Mouse (Mus musculus): Measurements from ENCODE around the gene Npy5r. TPM values are rescaled to one million over a fixed set of nuclear protein-coding genes. Genes with fewer than 3 reads are reported as not detected.

The Npy5r gene
- polyA plus RNA-seq, 1 experiment from 2014 or later: 0.07 TPM

GRCm38 (mm10) chr8:66690402-66690801 lies 2.5 kb upstream of the Npy5r start:
- 78% methylated on average over 5 of the region's 5 CpGs for WGBS
- H3K4me3 ChIP-seq (ENCODE audit: low read depth, low read length): no peak overlapping the region
- no peak for ATAC-seq (ENCODE audit: insufficient number of reproducible peaks, low FRiP score, low TSS enrichment, low read depth)
- H3K27ac ChIP-seq (replicated peaks; ENCODE audit: low read depth, low read length): no peak overlapping the region
- no peak overlapping the region for H3K9ac ChIP-seq (ENCODE audit: low read length)
- no peaks in the 10 kb centered on the region for H3K9me3 ChIP-seq (ENCODE audit: control insufficient read depth, low read length)
- H3K4me2 ChIP-seq (ENCODE audit: low read depth, severe bottlenecking): no peak overlapping the region
- H3K4me1 ChIP-seq (ENCODE audit: control insufficient read depth, insufficient read depth, low read length): no peaks in the 10 kb centered on the region
- H3K27me3 ChIP-seq (ENCODE audit: control insufficient read depth, insufficient read depth, low read length): peaks cover 14% of the 10 kb centered on the region
- H3K36me3 ChIP-seq (ENCODE audit: control insufficient read depth, insufficient read depth, low read length): no peaks in the 10 kb centered on the region
- no peak for DNase-seq (ENCODE audit: low spot score)

DNA sequence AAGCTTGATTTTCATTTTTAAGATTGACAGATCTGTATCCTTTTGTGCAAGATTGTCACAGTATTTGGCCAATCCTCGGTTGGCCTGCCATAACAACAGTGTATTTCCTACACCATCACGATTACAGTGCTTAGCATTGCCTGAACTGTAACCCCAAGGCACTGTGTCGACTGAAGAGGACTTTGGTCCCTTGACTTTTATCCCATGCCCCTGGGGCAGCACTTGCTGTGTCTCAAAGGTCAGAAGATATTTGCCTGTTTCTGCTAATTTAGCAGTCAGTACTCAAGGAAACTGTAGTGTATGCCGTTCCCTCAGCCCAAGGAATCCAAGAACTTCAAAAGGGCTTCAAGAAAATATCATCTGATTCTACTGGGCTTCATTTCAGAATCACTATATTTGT lies 871 bp upstream of the Npy5r start:
- no peak overlapping the region for H3K4me3 ChIP-seq (ENCODE audit: low read depth, low read length)
- no peak overlapping the region for H3K4me2 ChIP-seq (ENCODE audit: low read depth, severe bottlenecking)
- H3K9me3 ChIP-seq (ENCODE audit: control insufficient read depth, low read length): no peaks in the 10 kb centered on the region
- 56% methylated on average over 4 of the region's 4 CpGs for WGBS
- H3K36me3 ChIP-seq (ENCODE audit: control insufficient read depth, insufficient read depth, low read length): no peaks in the 10 kb centered on the region
- no peak for ATAC-seq (ENCODE audit: insufficient number of reproducible peaks, low FRiP score, low TSS enrichment, low read depth)
- no peak overlapping the region for H3K27ac ChIP-seq (replicated peaks; ENCODE audit: low read depth, low read length)
- no peaks in the 10 kb centered on the region for H3K4me1 ChIP-seq (ENCODE audit: control insufficient read depth, insufficient read depth, low read length)
- no peak for DNase-seq (ENCODE audit: low spot score)
- H3K9ac ChIP-seq (ENCODE audit: low read length): no peak overlapping the region
- H3K27me3 ChIP-seq (ENCODE audit: control insufficient read depth, insufficient read depth, low read length): peaks cover 14% of the 10 kb centered on the region

DNA sequence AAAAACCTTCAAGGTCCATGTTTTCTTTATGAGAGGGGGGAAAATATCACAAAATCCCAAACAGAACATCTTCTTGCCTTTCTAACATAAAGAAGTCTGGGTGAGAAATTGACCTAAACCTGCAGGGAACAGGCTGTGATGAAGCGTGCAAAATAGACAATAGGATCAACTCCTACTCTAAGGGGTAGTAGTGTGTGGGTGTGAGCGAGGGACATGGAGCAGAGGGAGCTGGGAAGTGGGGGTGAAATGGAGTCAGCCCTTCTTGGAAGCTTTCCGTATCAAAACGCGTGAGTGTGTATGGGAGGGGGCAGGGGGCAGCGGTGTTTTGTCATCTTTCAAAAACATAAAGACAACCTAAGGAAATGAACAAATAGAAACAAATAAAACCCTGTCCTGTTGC lies 467 bp upstream of the Npy5r start:
- peaks cover 14% of the 10 kb centered on the region for H3K27me3 ChIP-seq (ENCODE audit: control insufficient read depth, insufficient read depth, low read length)
- WGBS: 57% methylated on average over 6 of the region's 6 CpGs

DNA sequence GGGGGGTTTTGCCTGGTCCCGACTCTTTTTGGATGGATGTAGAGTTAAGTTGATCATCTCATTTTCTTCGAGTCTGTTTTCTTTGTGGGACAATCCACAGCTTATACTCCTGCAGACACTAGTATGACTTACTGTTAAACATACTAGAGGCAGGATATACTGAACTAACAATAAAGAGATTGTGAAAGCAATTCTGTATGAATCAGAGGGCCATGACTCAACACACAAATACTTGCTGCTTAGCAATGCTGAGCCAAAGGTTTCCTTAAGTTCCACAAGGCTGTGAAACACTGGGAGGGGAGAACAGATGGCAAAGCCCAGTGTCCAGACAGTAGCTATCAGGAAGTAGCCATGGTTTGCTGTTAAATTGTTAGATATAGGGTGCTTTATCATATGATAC lies 6.7 kb downstream of the Npy5r start:
- no peaks in the 10 kb centered on the region for H3K4me1 ChIP-seq (ENCODE audit: control insufficient read depth, insufficient read depth, low read length)
- H3K4me2 ChIP-seq (ENCODE audit: low read depth, severe bottlenecking): no peak overlapping the region
- DNase-seq (ENCODE audit: low spot score): no peak
- 90% methylated on average over 2 of the region's 2 CpGs for WGBS
- H3K36me3 ChIP-seq (ENCODE audit: control insufficient read depth, insufficient read depth, low read length): no peaks in the 10 kb centered on the region
- H3K4me3 ChIP-seq (ENCODE audit: low read depth, low read length): no peak overlapping the region
- H3K27ac ChIP-seq (replicated peaks; ENCODE audit: low read depth, low read length): no peak overlapping the region
- H3K9me3 ChIP-seq (ENCODE audit: control insufficient read depth, low read length): no peaks in the 10 kb centered on the region
- H3K27me3 ChIP-seq (ENCODE audit: control insufficient read depth, insufficient read depth, low read length): peaks cover 3% of the 10 kb centered on the region; the same call in 1 of the 2 replicates
- ATAC-seq (ENCODE audit: insufficient number of reproducible peaks, low FRiP score, low TSS enrichment, low read depth): no peak
- H3K9ac ChIP-seq (ENCODE audit: low read length): no peak overlapping the region

More for the DNA sequence above, 467 bp upstream of the Npy5r start:
- Histone ChIP-seq H3K36me3 (ENCODE audit: control insufficient read depth, insufficient read depth, low read length) (no peaks in the 10 kb centered on the region), H3K9ac (ENCODE audit: low read length) (no peak overlapping the region), H3K9me3 (ENCODE audit: control insufficient read depth, low read length) (no peaks in the 10 kb centered on the region), H3K4me1 (ENCODE audit: control insufficient read depth, insufficient read depth, low read length) (no peaks in the 10 kb centered on the region), H3K4me2 (ENCODE audit: low read depth, severe bottlenecking) (no peak overlapping the region), H3K4me3 (ENCODE audit: low read depth, low read length) (no peak overlapping the region), H3K27ac (replicated peaks; ENCODE audit: low read depth, low read length) (no peak overlapping the region)
- DNase-seq (ENCODE audit: low spot score) (no peak), ATAC-seq (ENCODE audit: insufficient number of reproducible peaks, low FRiP score, low TSS enrichment, low read depth) (no peak)

GRCm38 (mm10) chr8:66630721-66631120 lies 57.2 kb downstream of the Npy5r start:
- no peak overlapping the region for H3K9ac ChIP-seq (ENCODE audit: low read length)
- no peaks in the 10 kb centered on the region for H3K4me1 ChIP-seq (ENCODE audit: control insufficient read depth, insufficient read depth, low read length)
- H3K36me3 ChIP-seq (ENCODE audit: control insufficient read depth, insufficient read depth, low read length): no peaks in the 10 kb centered on the region
- no peak overlapping the region for H3K4me2 ChIP-seq (ENCODE audit: low read depth, severe bottlenecking)
- no peaks in the 10 kb centered on the region for H3K9me3 ChIP-seq (ENCODE audit: control insufficient read depth, low read length)
- H3K27me3 ChIP-seq (ENCODE audit: control insufficient read depth, insufficient read depth, low read length): no peaks in the 10 kb centered on the region
- ATAC-seq (ENCODE audit: insufficient number of reproducible peaks, low FRiP score, low TSS enrichment, low read depth) (no peak), DNase-seq (ENCODE audit: low spot score) (no peak)
- no peak overlapping the region for H3K4me3 ChIP-seq (ENCODE audit: low read depth, low read length)
- H3K27ac ChIP-seq (replicated peaks; ENCODE audit: low read depth, low read length): no peak overlapping the region
- 67% methylated on average over 1 of the region's 1 CpGs for WGBS

Other genes starting within 250 kb of the Npy5r start
- gene Tma16, start 201.6 kb downstream of the Npy5r start, polyA plus RNA-seq (2014; fragmentation: Nextera tagmentation; extraction: Ambion mirVana): 18.5 and 19.0 TPM in 2 replicates
- not detected in 2 replicates for gene Tktl2, start 176.4 kb downstream of the Npy5r start, polyA plus RNA-seq (2014; fragmentation: Nextera tagmentation; extraction: Ambion mirVana)
- 0.35 and 0.64 TPM in 2 replicates for gene Npy1r, start 9.1 kb upstream of the Npy5r start, polyA plus RNA-seq (2014; fragmentation: Nextera tagmentation; extraction: Ambion mirVana)
- 4.9 and 5.7 TPM in 2 replicates for gene Naf1, start 172.1 kb upstream of the Npy5r start, polyA plus RNA-seq (2014; fragmentation: Nextera tagmentation; extraction: Ambion mirVana)